Mouse (Mus musculus) kidney, adult 18-20 months (tissue): ENCODE measurements around the gene Cyp11a1.
A peak's percentile ranks its signal among the peaks of the same experiment; 100 is the strongest.

Source experiments
- DNase-seq: peaks from one replicate; pipeline ENCODE4 v3.0.0; 2021

Gene Cyp11a1

GRCm38 (mm10) chr9:58009588-58009987 lies 3.4 kb downstream of the Cyp11a1 start:
- DNase-seq = no peak

- no peak for DNase-seq
Observed at GRCm38 (mm10) chr9:58011027-58011426, 4.8 kb downstream of the Cyp11a1 start.

- no peak for DNase-seq
Observed at GRCm38 (mm10) chr9:58011552-58011951, 5.3 kb downstream of the Cyp11a1 start.

GRCm38 (mm10) chr9:58012486-58012885 lies 6.3 kb downstream of the Cyp11a1 start:
- DNase-seq = no peak

GRCm38 (mm10) chr9:58012935-58013334 lies 6.7 kb downstream of the Cyp11a1 start:
- DNase-seq = no peak

GRCm38 (mm10) chr9:58014393-58015160 lies 8.4 kb downstream of the Cyp11a1 start:
- no peak for DNase-seq

- no peak for DNase-seq
Observed at GRCm38 (mm10) chr9:58015856-58016255, 9.6 kb downstream of the Cyp11a1 start.

- DNase-seq = no peak
Observed at GRCm38 (mm10) chr9:58016962-58017361, 10.8 kb downstream of the Cyp11a1 start.

GRCm38 (mm10) chr9:58018385-58018784 lies 12.2 kb downstream of the Cyp11a1 start:
- no peak for DNase-seq

- DNase-seq = no peak
Observed at GRCm38 (mm10) chr9:58025995-58026394, 19.8 kb downstream of the Cyp11a1 start.

GRCm38 (mm10) chr9:58027426-58028180 lies 21.4 kb downstream of the Cyp11a1 start:
- no peak for DNase-seq

GRCm38 (mm10) chr9:58028841-58029240 lies 22.6 kb downstream of the Cyp11a1 start:
- DNase-seq = no peak

GRCm38 (mm10) chr9:58029635-58030034 lies 23.4 kb downstream of the Cyp11a1 start:
- DNase-seq = no peak

GRCm38 (mm10) chr9:58031895-58032294 lies 25.7 kb downstream of the Cyp11a1 start:
- no peak for DNase-seq

- DNase-seq = no peak
Observed at GRCm38 (mm10) chr9:58035519-58035918, 29.3 kb downstream of the Cyp11a1 start.

GRCm38 (mm10) chr9:58035951-58036698 lies 29.9 kb downstream of the Cyp11a1 start:
- no peak for DNase-seq

GRCm38 (mm10) chr9:58036961-58037360 lies 30.8 kb downstream of the Cyp11a1 start:
- DNase-seq = no peak

- peak; percentile 80 for DNase-seq
Observed at GRCm38 (mm10) chr9:58038500-58039168, 32.4 kb downstream of the Cyp11a1 start.

GRCm38 (mm10) chr9:58040977-58041376 lies 34.8 kb downstream of the Cyp11a1 start:
- no peak for DNase-seq

GRCm38 (mm10) chr9:58042391-58042790 lies 36.2 kb downstream of the Cyp11a1 start:
- DNase-seq = no peak

- no peak for DNase-seq
Observed at GRCm38 (mm10) chr9:58043496-58044017, 37.3 kb downstream of the Cyp11a1 start.

GRCm38 (mm10) chr9:58044828-58045227 lies 38.6 kb downstream of the Cyp11a1 start:
- no peak for DNase-seq

GRCm38 (mm10) chr9:58045646-58046045 lies 39.4 kb downstream of the Cyp11a1 start:
- no peak for DNase-seq
